Mouse (Mus musculus) lung, postnatal 0 days (tissue): ENCODE measurements at regions not wholly inside any gene's neighbourhood (a gene's known extent, or its start where the extent isn't known, plus 50 kb on each side); places are given as distances from the start of the nearest gene placed in this dataset.

Experiments
- CTCF ChIP-seq: IDR thresholded peaks from 2 replicates; pipeline ENCODE4 v1.5.1; 2016; ENCODE audit warnings: antibody characterized with exemption, mild to moderate bottlenecking
- EP300 ChIP-seq: IDR thresholded peaks from 2 replicates; pipeline ENCODE4 v1.6.1; 2016; ENCODE audit warnings: antibody characterized with exemption, mild to moderate bottlenecking, control low read depth

- TF ChIP-seq CTCF (no peak), EP300 (no peak)
Observed at GRCm38 (mm10) chr12:14292083-14292482, 140.2 kb upstream of the Fam84a start.
